Mouse (Mus musculus) MEL (cell line): Measurements from ENCODE around the gene Nmrk2.

Source experiments
- CTCF ChIP-seq, 3 experiments: IDR thresholded peaks in 2 of 3; conservative IDR thresholded peaks in 1 of 3; 2 replicates each; pipeline ENCODE4 v1.5.1; 2011 to 2012; ENCODE audit warnings: low read length in 3 of 3, low read depth in 2 of 3, mild to moderate bottlenecking in 2 of 3, improper control_type of control experiment in 1 of 3, inconsistent platforms in 1 of 3, mixed read lengths in 1 of 3, moderate library complexity in 1 of 3; ENCODE audit not compliant: control insufficient read depth in 1 of 3, insufficient read depth in 1 of 3, poor library complexity in 1 of 3, severe bottlenecking in 1 of 3
- ELF1 ChIP-seq: IDR thresholded peaks from 2 replicates; pipeline ENCODE4 v1.6.1; 2014; ENCODE audit warnings: low read depth, mild to moderate bottlenecking, inconsistent platforms, low read length, improper control_type of control experiment, moderate library complexity
- NELFE ChIP-seq: IDR thresholded peaks from 2 replicates; pipeline ENCODE4 v1.6.1; 2011; ENCODE audit warnings: low read depth, low read length, improper control_type of control experiment
- POLR2A ChIP-seq, 2 experiments: IDR thresholded peaks; 2 replicates each; pipeline ENCODE4 v1.6.1; 2011 to 2012; ENCODE audit warnings: low read length in 2 of 2, mild to moderate bottlenecking in 2 of 2, control low read depth in 1 of 2, improper control_type of control experiment in 1 of 2, low read depth in 1 of 2, moderate library complexity in 1 of 2; ENCODE audit not compliant: control insufficient read depth in 1 of 2, insufficient read depth in 1 of 2, poor library complexity in 1 of 2
- POLR2AphosphoS5 ChIP-seq: IDR thresholded peaks from 2 replicates; pipeline ENCODE4 v1.6.1; 2012; ENCODE audit warnings: low read depth, borderline replicate concordance, mild to moderate bottlenecking, inconsistent platforms, low read length, moderate library complexity, mixed read lengths
- RAD21 ChIP-seq: IDR thresholded peaks from 2 replicates; pipeline ENCODE4 v1.6.1; 2011; ENCODE audit warnings: mild to moderate bottlenecking, low read depth, low read length, improper control_type of control experiment
- USF1 ChIP-seq: IDR thresholded peaks from 2 replicates; pipeline ENCODE4 v1.6.1; 2014; ENCODE audit warnings: low read depth, mild to moderate bottlenecking, inconsistent platforms, low read length, improper control_type of control experiment, moderate library complexity
- ZKSCAN1 ChIP-seq: IDR thresholded peaks from 2 replicates; pipeline ENCODE4 v1.6.1; 2012; ENCODE audit warnings: low read depth, mild to moderate bottlenecking, inconsistent platforms, low read length, improper control_type of control experiment, moderate library complexity

- TF ChIP-seq POLR2AphosphoS5: no peak
- no peak for TF ChIP-seq USF1
- TF ChIP-seq POLR2A (IDR thresholded peaks at IDR 0.05; ENCODE audit: control insufficient read depth in 1 of 2, insufficient read depth in 1 of 2, low read depth in 1 of 2, low read length in 2 of 2, poor library complexity in 1 of 2): no peak
- no peak for TF ChIP-seq CTCF (IDR thresholded peaks at IDR 0.05 in 2 of 3, conservative IDR thresholded peaks at IDR 0.05 in 1 of 3; ENCODE audit: control insufficient read depth in 1 of 3, insufficient read depth in 1 of 3, low read depth in 2 of 3, low read length in 3 of 3, poor library complexity in 1 of 3, severe bottlenecking in 1 of 3)
- no peak for TF ChIP-seq ELF1
- TF ChIP-seq NELFE: no peak
- no peak for TF ChIP-seq ZKSCAN1
- no peak for TF ChIP-seq RAD21
These were observed 4.5 kb downstream of the Nmrk2 start for GRCm38 (mm10) chr10:81197305-81197704.
